Mouse (Mus musculus) monocyte, adult 5-6 weeks (primary cell): ENCODE measurements around the gene Krt18. TPM values are rescaled to one million over a fixed set of nuclear protein-coding genes. Genes with fewer than 3 reads are reported as not detected.
"Not testable (repeated sequence)": the region's sequence is repeated elsewhere in the genome, so short reads cannot be mapped to it uniquely, and the experiment has no call there.

Source experiments
- ATAC-seq: fragments of 153-309, 156-312 bp; replicated peaks from 2 replicates; pipeline ENCODE4 v1.8.0; 2017; ENCODE audit warnings: mild to moderate bottlenecking; ENCODE audit not compliant: low TSS enrichment, insufficient number of reproducible peaks, severe bottlenecking, poor library complexity, low FRiP score
- total RNA-seq: library from RNA; stranded (forward); fragments of 200-1000, 200-491, 200-594 nt; gene quantifications from 3 replicates; pipeline ENCODE4 v1.2.3, GENCODE M21; 2017

Krt18 gene
- 1.1 to 4.4 TPM (median 3.5 TPM) in 3 replicates for total RNA-seq

DNA sequence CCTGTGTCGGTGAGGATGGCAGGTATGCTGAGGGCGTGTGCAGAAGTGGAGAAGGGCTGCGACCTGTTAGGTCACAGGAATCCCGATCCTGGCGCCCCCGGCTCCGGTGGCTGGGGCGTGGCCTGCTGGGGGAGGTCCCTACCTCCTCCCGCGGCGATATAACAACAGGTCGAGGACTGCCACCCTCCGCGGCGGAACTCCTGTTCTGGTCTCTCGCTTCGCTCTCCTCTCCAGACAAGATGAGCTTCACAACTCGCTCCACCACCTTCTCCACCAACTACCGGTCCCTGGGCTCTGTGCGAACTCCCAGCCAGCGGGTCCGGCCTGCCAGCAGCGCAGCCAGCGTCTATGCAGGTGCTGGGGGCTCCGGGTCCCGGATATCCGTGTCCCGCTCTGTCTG, at the start of gene Krt18:
Krt18 (plus strand) TSS at position 141 of the 400 bp plus-strand sequence.
- ATAC-seq, result 0 out of 2 replicates have a peak, but pooled peaks have one; percentile 28

- ATAC-seq, result no peak
Observed at GRCm38 (mm10) chr15:101980849-101981248, 47.1 kb upstream of the Krt18 start.

DNA sequence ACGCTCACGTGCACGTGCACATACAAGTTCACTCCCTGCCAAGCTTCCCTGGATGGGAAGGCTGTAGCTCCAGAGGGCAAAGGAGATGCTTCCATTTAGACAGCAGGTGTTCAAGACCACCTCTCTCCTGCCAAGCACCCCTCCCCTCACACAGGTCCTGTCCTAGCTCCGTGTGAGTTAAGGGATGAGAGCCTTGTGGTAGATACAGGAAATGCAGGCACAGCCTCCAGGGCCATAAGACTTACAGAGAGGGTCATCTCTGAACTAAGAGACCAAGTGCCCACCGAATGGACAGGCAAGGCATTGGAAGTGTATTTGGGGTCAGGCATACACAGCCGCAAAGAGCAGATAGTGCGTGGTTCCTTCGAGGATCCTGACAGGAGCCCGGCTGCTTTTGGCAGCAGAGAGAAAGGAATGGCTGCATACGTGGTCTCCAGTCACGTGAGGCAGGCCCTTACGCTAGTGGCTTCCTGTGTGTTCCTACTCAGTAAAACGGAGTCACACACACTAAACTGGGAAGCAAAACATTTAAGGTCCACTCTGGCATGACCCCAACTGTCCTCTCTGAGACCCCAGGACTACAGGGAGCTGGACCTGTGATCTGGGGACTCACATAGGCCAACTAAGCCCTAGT, 44.5 kb upstream of the Krt18 start:
- ATAC-seq, result 0 out of 2 replicates have a peak, but pooled peaks have one; percentile 0

DNA sequence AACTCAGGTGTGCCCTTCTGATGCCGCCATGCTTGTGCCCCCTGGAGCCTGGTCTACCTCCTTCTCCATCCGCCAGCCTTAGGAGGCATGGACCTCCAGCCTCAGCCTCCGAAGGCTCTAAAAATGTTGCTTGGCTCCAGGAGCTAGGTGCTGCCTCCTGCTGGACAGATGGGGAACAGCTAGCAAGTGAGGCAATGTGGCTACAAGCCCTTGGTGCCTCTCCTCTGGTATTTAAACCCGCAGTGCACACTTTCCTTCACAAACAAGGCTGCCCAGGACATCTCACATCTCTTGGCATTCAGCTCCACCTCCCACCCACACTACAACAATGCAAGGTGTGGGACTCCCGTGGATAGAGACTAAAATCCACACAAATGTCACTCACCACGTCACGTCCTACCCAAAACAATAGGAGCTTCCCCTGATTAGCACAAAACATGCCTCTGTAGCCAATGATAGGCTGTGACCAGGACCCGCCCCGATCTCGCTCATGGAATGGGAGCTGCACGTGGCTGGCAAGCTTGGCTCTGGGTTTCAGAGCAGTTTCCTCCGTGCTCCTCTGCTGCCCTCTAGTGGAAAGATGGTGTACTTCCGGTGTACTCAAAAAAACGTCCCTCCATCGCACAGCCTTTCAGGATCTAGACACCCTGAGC, 43.9 kb upstream of the Krt18 start:
- peak; percentile 74 for ATAC-seq

GRCm38 (mm10) chr15:101984746-101985145, 43.2 kb upstream of the Krt18 start:
- no peak for ATAC-seq

- peak; percentile 34; the same call in 1 of the 2 replicates for ATAC-seq
Observed at GRCm38 (mm10) chr15:101988119-101988518, 39.9 kb upstream of the Krt18 start.

DNA sequence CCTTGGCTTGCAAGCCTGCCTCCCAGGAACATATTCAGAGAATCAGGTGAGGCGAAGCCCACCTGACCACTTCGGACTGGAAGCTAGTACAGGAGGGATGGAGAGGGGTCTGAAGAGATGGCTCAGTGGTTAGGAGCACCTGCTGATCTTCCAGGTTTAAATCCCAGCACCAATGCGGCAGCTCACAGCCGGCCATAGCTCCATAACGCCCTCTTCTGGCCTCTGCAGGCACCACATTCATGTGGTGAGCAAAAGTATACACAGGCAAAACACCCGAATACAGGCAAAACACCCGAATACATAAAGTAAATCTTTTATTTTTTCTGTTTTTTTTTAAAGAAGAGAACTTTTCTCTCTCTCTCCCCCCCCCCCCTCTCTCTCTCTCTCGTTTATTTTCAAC, 39.3 kb upstream of the Krt18 start:
- no peak for ATAC-seq

DNA sequence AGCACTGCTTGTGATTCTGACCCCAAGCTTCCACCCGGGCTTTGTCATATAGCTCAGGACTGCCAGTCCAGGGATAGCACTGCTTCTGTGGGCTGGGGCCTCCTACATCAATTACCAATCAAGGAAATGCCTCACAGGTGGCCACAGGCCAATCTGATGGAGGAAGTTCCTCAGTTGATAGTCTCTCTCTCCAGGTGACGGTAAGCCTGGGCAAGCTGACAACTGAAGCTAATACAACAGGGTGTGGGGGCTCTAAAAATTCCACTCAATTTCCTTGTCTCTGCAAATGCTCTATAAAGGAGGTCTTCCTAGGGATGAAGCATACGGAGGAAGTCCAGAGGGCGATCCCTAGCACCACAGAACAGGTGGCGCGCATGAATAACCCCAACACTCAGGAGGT, 37.0 kb upstream of the Krt18 start:
- ATAC-seq, result no peak

DNA sequence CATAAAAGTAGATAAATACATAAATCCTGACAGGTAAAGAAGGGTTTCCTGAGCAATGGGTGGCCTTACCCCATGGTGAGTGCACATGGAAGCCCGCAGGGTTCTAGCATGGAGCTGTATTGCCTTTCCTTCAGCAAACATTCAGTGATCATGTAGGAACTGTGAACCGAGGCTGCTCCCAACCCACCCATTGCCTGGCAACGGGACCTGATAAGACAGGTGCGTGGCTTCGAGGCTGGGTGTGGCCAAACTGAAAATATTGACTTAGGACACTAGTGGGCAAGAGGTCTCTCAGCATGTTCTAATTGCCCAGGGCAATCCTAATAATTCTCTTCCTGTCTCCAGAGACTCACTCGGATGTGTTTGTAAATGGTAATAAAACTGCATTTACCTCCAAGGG, 33.6 kb upstream of the Krt18 start:
- ATAC-seq, result no peak

DNA sequence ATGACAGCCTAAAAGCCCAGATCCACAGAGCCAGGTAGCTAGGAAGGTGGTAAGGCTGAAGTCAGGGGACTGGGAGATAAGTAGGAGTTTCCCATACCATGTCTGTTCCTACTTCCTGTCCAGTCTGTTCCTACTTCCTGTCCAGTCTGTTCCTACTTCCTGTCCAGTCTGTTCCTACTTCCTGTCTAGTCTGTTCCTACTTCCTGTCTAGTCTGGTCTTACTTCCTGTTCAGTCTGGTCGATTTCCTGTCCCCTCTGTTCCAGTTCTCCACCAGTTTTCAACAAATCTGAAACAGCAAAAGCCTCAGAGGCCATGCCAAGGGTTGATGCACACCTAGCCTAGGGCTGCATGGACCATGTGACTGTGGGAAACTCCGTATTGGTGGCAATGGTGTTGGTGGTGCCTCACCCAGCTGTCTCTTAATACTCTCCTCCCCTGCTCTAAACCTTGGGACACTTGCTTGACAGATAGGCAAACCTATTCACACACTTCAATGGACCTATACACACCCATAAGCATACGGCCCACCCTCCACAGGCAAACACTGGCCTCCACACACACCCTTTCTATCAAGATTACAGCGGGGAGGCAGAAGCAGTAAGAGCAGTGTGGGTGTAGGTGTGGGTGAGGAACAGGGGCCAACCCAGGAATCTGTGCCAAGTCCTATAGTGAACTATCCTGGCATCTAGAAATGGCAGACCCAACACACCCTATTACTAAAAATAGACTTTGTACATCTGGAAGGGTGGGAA, 32.3 kb upstream of the Krt18 start:
- peak; percentile 44; the same call in 1 of the 2 replicates for ATAC-seq

GRCm38 (mm10) chr15:101996450-101997078, 31.4 kb upstream of the Krt18 start:
- ATAC-seq, result not testable (repeated sequence)

GRCm38 (mm10) chr15:101999156-101999555, 28.8 kb upstream of the Krt18 start:
- no peak for ATAC-seq

- no peak for ATAC-seq
Observed at GRCm38 (mm10) chr15:101999676-102000335, 28.2 kb upstream of the Krt18 start.

DNA sequence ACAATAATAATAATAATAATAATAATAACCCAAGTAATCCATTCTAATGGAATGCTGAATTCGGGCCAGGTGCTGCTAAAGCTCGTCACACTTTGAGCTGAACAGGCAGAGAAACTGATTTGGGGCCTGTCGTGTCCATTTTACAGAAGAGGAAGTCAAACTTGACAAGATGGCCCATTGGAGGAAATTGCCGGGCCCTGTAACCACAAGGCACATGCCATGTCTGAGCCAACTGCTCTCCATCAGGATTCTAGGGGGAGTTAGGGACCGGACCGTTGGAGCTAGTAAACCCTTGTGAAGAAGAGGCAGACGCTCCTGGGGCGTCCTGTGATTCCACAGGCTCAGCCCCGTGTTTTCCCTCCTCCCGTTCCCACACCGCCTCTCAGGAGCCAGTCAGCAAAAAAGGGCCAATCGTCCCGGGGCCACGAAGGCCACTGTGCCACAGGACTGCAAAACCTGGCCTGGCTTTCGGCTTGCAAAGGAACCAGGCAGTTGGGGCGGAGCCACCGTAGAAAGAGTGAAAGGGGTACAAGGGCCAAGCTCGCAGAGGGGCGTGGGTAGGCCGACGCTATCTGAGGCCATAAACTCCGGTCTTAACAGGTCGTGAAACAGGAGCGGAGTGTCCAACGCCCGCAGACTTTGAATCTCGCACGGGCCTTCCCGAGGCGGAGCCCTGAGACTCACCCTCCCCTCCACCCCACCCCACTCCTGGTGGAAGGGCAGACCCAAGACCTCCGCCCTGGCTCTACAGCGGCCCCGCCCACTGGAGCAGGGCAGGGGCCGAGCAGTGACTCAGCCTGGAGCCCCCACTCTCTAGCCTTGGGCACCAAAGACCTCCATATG, 25.1 kb upstream of the Krt18 start:
- peak; percentile 62 for ATAC-seq

DNA sequence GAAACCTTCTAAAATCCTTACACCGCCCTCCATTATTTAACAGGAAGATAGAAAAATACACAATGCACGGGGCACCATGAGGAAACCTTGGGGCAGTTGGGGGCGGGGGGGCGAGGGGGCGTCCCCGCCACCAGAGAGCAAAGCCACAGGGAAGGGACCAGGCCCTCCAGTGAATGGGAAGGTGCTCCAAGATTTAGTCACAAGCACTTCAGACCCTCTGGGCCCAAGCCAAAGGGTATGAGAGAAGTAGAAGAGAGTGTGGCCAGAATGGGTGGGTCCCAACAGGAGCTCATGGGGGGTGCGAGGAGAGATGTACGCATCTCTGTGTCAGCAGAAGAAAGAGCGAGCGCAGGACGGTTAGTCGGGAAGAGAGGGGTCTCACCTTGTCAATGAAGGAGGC, 24.5 kb upstream of the Krt18 start:
- ATAC-seq, result no peak

GRCm38 (mm10) chr15:102004189-102004588, 23.8 kb upstream of the Krt18 start, which contains the start of gene Krt8:
Gene Krt8, minus strand, starts transcription at chr15:102004482.
- no peak for ATAC-seq

DNA sequence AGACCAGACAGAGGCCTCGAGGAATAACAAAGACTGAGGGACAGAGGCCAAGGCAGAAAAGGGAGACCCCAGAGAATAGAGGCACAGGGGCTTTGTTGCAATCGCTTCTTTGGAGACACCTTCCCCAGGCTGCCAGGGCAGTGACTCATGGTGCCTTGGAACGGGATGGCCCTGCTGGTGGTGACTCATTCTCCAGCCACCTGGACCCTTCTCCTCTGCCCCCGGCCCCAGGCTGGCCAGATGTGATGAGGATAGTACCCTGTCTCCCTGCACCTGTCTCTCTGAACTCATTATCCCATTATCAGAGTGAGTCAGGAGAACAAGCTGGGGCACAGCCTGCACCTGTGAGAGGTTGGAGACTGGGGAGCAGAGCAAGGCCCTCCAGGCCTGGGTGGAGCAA, 22.7 kb upstream of the Krt18 start:
- ATAC-seq, result no peak

DNA sequence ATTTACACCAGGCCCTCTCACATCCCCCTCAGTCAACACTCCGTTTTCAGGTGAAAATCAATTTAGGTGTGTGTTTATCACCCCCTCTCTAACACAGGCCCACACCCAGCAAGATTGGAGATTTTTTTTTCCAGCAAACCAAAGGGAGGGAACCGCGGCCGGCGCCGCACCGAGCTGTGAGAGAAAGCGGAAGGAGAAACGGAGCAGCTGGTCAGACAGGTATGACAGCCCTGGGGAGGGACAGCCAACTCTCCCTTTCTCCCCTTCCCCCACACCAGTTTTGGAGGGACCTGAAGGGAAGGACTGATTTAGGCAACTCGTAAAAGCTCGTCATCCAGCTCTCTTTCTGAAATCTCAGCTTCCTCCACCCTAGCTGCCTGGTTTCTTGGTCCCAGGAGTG, 21.7 kb upstream of the Krt18 start:
- ATAC-seq, result no peak
